Mouse (Mus musculus) liver, embryonic 15.5 days (tissue): ENCODE results near the gene March10. TPM values are rescaled to one million over a fixed set of nuclear protein-coding genes. Genes with fewer than 3 reads are reported as not detected.

Experiments used
- ATAC-seq: fragments of 200-750 bp; cut with Nextera tagmentation; 2 replicates; pipeline ENCODE4 v1.8.0; 2017; ENCODE audit warnings: moderate number of reproducible peaks, mild to moderate bottlenecking, moderate library complexity; ENCODE audit not compliant: insufficient read depth
- H3K27ac ChIP-seq: fragments of 300-500 bp; sonication (generic); replicated peaks from 2 replicates; pipeline ENCODE4 v1.5.1; 2015; ENCODE audit warnings: mild to moderate bottlenecking, inconsistent platforms
- H3K27me3 ChIP-seq: fragments of 300-500 bp; sonication (generic); 2 replicates; pipeline ENCODE4 v1.6.1; 2015; ENCODE audit warnings: mild to moderate bottlenecking, inconsistent platforms
- H3K36me3 ChIP-seq: fragments of 300-500 bp; sonication (generic); replicated peaks from 2 replicates; pipeline ENCODE4 v1.6.1; 2015; ENCODE audit warnings: moderate library complexity, mild to moderate bottlenecking, inconsistent platforms
- H3K4me1 ChIP-seq: fragments of 300-500 bp; sonication (generic); replicated peaks from 2 replicates; pipeline ENCODE4 v1.6.1; 2015; ENCODE audit warnings: inconsistent platforms
- H3K4me2 ChIP-seq: fragments of 300-500 bp; sonication (generic); 2 replicates; pipeline ENCODE4 v1.6.1; 2015; ENCODE audit warnings: moderate library complexity, mild to moderate bottlenecking, inconsistent platforms
- H3K4me3 ChIP-seq: fragments of 300-500 bp; sonication (generic); replicated peaks from 2 replicates; pipeline ENCODE4 v1.5.1; 2015; ENCODE audit warnings: mild to moderate bottlenecking, inconsistent platforms
- H3K9ac ChIP-seq: fragments of 300-500 bp; sonication (generic); 2 replicates; pipeline ENCODE4 v1.6.1; 2015; ENCODE audit warnings: moderate library complexity, mild to moderate bottlenecking, inconsistent platforms
- H3K9me3 ChIP-seq: fragments of 300-500 bp; sonication (generic); replicated peaks from 2 replicates; pipeline ENCODE4 v1.6.1; 2016; ENCODE audit warnings: inconsistent platforms
- WGBS: fragments of 180-500 bp; shearing (Covaris S2); methylation state at CpG from one replicate; pipeline ENCODE4 v1.1.7; 2015; ENCODE audit warnings: mixed read lengths; ENCODE audit not compliant: insufficient replicate concordance; 5-methylcytosine and 5-hydroxymethylcytosine counted together
- polyA plus RNA-seq: library from polyadenylated mRNA; unstranded; fragments of >200 nt; fragmentation: Nextera tagmentation; extraction: Ambion mirVana; gene quantifications from 2 replicates; pipeline ENCODE4 v1.2.1, GENCODE M21; 2015

The March10 gene
- polyA plus RNA-seq, 1 experiment from 2014 or later: not detected

DNA sequence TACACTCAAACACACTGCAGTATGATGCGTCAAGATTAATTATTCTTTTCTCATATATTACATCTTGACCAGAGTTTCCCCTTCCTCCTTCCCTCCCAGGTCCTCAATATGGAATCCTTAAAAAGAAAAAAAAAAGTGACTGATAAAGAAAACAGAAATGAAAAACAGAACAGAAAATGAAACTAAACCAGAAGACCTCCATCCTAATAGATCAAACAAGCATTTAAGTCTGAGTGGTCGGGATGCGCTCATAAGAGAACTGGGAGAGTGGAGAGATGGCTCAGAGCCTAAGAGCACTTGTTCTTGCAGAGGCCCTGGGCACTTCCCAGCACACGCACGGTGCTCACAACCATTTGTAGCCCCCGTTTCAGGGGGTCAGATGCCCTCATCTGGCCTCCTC is 28.5 kb upstream of the March10 start:
- H3K9ac ChIP-seq: no peak overlapping the region
- H3K4me1 ChIP-seq: no peaks in the 10 kb centered on the region
- no peak for ATAC-seq
- no peaks in the 10 kb centered on the region for H3K27me3 ChIP-seq
- H3K9me3 ChIP-seq: no peaks in the 10 kb centered on the region
- no peak overlapping the region for H3K4me2 ChIP-seq
- no peak overlapping the region for H3K4me3 ChIP-seq
- WGBS: 67% methylated on average over 6 of the region's 6 CpGs
- H3K27ac ChIP-seq: no peak overlapping the region
- H3K36me3 ChIP-seq: no peaks in the 10 kb centered on the region

DNA sequence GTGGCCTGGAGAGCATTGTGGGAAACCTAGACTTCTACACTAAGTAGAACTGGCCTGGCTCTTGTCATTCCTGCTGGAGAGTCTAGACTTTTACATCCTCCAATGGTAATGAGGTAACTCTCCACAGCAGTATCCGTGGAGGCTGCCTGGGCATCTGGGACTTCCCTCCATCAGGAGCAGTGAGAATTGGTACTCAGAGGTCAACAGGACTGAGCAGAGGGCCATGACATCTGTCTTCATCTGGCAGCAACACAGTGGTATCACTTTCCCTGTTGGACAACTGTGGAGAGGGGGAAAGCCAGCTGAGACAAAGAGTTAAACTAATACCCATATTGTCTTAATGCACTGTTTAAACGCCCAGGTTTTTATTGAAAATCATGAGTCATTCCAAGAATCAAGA is 26.2 kb upstream of the March10 start:
- WGBS: 40% methylated on average over 2 of the region's 2 CpGs
- H3K4me2 ChIP-seq: no peak overlapping the region

DNA sequence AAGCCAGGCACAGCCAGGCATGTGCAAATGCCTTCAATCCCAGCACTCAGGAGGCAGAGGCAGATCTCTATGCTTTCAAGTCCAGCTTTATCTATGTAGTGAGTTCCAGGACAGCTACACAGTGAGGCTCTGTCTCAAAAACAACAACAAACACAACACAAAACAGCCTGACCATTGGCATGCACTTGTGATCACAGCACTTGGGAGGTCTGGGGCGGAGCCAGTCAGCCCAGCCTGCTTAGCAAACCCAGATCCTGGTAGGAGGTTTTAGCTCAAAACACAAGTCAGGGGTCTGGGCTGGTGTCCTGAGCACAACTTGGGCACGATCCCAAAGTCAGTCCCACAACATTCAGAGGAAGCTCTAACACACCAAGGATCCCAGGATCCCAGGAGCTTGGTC is 18.2 kb upstream of the March10 start:
- no peak overlapping the region for H3K4me2 ChIP-seq
- H3K4me1 ChIP-seq: no peaks in the 10 kb centered on the region
- no peak overlapping the region for H3K27ac ChIP-seq
- no peaks in the 10 kb centered on the region for H3K27me3 ChIP-seq
- no peak overlapping the region for H3K9ac ChIP-seq
- H3K4me3 ChIP-seq: no peak overlapping the region
- WGBS: 54% methylated on average over 2 of the region's 2 CpGs
- no peaks in the 10 kb centered on the region for H3K9me3 ChIP-seq
- ATAC-seq: no peak
- no peaks in the 10 kb centered on the region for H3K36me3 ChIP-seq

More for the DNA sequence above, 26.2 kb upstream of the March10 start:
- H3K4me3 ChIP-seq: no peak overlapping the region
- no peaks in the 10 kb centered on the region for H3K4me1 ChIP-seq
- no peaks in the 10 kb centered on the region for H3K27me3 ChIP-seq
- H3K27ac ChIP-seq: no peak overlapping the region
- no peaks in the 10 kb centered on the region for H3K36me3 ChIP-seq
- no peak overlapping the region for H3K9ac ChIP-seq
- ATAC-seq: no peak
- H3K9me3 ChIP-seq: no peaks in the 10 kb centered on the region

DNA sequence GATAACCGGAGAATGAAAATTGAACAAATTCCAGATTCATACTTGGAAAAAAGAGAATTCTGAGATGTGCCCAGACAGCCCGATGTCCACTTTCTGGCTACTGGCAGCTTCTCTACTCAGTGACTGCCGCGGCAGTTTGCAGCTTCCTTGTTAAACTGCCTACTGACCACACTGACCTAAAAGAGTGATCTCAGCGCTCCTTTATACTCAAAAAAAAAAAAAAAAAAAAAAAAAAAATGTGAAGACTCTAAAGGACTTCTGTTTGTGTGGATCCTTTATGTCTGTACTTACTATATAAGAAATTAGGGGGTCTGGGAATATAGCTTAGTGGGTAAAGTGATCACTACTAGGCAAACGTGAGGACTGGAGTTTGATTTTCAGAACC is 17.8 kb upstream of the March10 start:
- H3K9ac ChIP-seq: no peak overlapping the region
- 45% methylated on average over 6 of the region's 6 CpGs for whole genome bisulfite sequencing
- H3K9me3 ChIP-seq: no peaks in the 10 kb centered on the region
- ATAC-seq: no peak
- no peak overlapping the region for H3K4me2 ChIP-seq
- no peaks in the 10 kb centered on the region for H3K27me3 ChIP-seq
- H3K4me1 ChIP-seq: no peaks in the 10 kb centered on the region
- no peak overlapping the region for H3K27ac ChIP-seq
- no peaks in the 10 kb centered on the region for H3K36me3 ChIP-seq
- H3K4me3 ChIP-seq: no peak overlapping the region

DNA sequence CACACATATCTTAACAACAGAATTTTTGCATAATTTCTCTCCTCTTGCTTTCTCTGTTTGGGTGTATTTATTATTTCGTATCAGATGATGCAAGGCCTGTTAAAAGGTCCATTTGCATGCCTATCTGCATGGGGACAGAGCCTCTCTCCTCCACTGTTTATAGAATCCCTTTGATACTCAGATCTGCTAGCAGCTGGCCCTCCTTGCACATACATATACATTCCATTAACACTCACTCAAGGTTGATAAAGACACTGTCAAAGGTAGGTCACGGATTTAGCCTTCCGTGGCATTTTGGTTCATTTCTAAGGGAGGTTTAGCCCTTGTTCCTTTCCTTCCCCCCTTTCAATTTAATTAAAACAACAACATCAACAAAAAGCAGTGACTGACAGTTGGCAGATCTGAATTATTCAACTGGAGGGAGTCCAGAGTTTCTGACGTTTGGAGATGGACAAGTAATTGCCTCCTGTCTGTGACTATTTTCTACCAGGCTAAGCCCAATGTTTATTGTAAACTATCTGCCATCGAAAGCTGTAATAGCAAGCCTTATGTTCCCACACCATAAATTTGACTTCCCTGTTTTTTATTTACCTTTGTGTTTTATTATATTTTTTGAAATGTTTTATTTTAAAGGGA is 17.3 kb upstream of the March10 start:
- Histone ChIP-seq H3K9me3 (no peaks in the 10 kb centered on the region), H3K27ac (no peak overlapping the region), H3K36me3 (no peaks in the 10 kb centered on the region), H3K4me2 (no peak overlapping the region), H3K27me3 (no peaks in the 10 kb centered on the region), H3K4me1 (no peaks in the 10 kb centered on the region), H3K9ac (no peak overlapping the region), H3K4me3 (no peak overlapping the region)
- WGBS: 39% methylated on average over 5 of the region's 5 CpGs
- ATAC-seq: no peak

DNA sequence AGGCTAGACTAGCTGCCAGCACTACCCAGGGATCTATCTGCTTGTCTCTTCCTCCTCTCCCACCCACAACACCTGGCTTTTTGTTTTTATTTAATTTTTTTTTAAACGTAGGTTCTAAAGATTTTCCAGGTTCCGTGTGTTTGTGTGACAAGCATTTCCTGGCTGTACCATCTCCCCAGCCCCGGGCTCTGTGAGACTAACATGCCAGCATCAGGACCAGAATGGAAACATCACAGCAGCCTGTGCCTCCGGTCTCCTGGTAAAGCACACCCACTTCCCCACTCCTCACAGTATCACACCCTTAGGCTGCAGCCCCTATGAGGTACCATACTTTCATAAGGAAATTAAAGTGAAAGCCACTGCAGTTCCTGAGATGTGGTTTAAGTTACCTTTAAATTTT is 16.1 kb upstream of the March10 start:
- H3K4me1 ChIP-seq: no peaks in the 10 kb centered on the region
- no peaks in the 10 kb centered on the region for H3K36me3 ChIP-seq
- WGBS: 59% methylated on average over 4 of the region's 4 CpGs
- no peak overlapping the region for H3K4me3 ChIP-seq
- H3K27me3 ChIP-seq: no peaks in the 10 kb centered on the region
- no peak overlapping the region for H3K9ac ChIP-seq
- no peak overlapping the region for H3K4me2 ChIP-seq
- no peaks in the 10 kb centered on the region for H3K9me3 ChIP-seq
- no peak for ATAC-seq
- no peak overlapping the region for H3K27ac ChIP-seq

DNA sequence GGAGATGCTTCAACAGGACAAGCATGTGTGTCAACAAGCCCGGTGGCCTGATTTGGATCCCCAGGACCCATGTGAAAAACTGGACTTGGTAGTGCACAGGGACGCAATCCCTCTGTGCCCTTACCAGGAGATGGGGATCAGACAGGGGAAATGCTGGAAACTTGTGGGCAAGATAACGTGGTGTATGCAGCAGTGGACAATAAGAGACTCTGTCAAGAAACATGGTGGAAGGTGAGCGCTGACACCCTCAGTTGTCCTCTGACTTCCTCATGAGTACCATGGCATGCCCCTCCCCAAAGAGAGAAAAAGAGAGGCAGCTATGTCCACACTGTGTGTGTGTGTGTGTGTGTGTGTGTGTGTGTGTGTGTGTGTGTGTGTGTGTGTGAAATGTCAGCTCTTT is 14.4 kb upstream of the March10 start:
- Histone ChIP-seq H3K4me2 (no peak overlapping the region), H3K9ac (no peak overlapping the region), H3K9me3 (no peaks in the 10 kb centered on the region), H3K27me3 (no peaks in the 10 kb centered on the region; the same call in 1 of the 2 replicates), H3K27ac (no peak overlapping the region), H3K4me1 (no peaks in the 10 kb centered on the region), H3K4me3 (no peak overlapping the region), H3K36me3 (no peaks in the 10 kb centered on the region)
- ATAC-seq: no peak
- WGBS: 69% methylated on average over 4 of the region's 4 CpGs

DNA sequence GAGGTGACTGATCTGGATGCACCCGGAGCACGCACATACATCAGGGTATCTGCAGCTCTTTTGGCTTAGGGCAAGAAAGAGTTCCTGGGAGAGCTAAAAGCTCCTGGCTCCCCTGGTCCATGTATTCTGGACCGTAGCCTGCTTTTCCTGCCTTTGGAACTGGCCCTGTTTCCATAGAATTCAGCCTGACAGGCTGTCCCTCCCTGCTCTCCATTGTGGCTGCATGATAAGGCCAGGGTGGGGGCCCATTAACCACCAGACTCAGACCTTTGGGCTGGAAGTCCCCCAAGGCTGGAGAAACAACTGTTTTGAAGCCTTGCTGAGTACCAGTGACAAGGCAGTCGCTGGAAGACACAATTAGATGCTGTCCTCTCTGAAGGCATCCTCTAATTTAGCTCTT is 13.0 kb upstream of the March10 start:
- H3K4me3 ChIP-seq: no peak overlapping the region
- WGBS: 60% methylated on average over 4 of the region's 4 CpGs

DNA sequence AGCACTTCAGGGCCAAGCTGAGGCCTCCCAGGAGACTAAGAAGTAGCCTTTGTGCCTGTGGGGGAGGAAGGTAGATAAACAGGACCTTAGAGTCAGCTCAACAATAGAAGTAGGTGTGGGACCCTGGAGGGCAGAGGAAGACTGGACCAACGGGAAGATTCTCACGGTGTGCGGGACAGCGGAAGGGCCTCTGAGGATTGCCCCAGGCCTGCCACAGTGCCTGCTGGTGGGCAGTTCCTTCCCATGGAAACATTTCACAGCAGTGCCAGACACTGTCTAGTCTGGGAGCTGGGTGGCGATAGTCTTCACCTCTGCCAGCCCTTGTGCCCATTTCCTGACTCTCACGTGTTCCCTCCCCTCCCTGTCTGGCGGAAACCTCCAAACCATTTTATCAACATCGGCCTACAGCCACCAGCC is 12.6 kb upstream of the March10 start:
- Histone ChIP-seq H3K4me3 (no peak overlapping the region), H3K4me2 (no peak overlapping the region), H3K9ac (no peak overlapping the region), H3K36me3 (no peaks in the 10 kb centered on the region), H3K27ac (no peak overlapping the region), H3K27me3 (no peaks in the 10 kb centered on the region; the same call in 1 of the 2 replicates), H3K4me1 (no peaks in the 10 kb centered on the region), H3K9me3 (no peaks in the 10 kb centered on the region)
- ATAC-seq: no peak
- WGBS: 58% methylated on average over 8 of the region's 8 CpGs

More for the DNA sequence above, 13.0 kb upstream of the March10 start:
- Histone ChIP-seq H3K9me3 (no peaks in the 10 kb centered on the region), H3K4me1 (no peaks in the 10 kb centered on the region), H3K27ac (no peak overlapping the region), H3K9ac (no peak overlapping the region), H3K27me3 (no peaks in the 10 kb centered on the region; the same call in 1 of the 2 replicates), H3K4me2 (no peak overlapping the region), H3K36me3 (no peaks in the 10 kb centered on the region)
- no peak for ATAC-seq

DNA sequence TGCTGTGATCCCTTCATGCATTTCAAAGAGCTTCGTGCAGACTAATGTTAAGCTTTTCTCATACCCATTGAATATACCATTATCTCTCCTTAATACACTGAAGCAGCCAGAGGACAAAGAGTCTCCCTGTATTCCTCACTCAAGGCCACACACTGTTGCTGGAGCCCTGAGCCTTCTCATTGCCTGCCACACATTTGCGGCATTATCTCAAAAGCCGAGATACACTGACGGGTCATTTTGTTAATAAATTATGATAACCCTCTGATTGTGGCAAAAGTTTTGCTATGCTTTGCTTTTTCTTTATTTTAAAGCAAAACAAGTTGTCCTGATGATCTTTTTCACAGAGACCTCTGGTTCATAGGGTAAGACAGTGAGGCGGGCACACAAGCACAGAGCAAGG is 11.9 kb upstream of the March10 start:
- no peak for ATAC-seq
- Histone ChIP-seq H3K4me3 (no peak overlapping the region), H3K36me3 (no peaks in the 10 kb centered on the region), H3K27ac (no peak overlapping the region), H3K4me2 (no peak overlapping the region), H3K9ac (no peak overlapping the region), H3K9me3 (no peaks in the 10 kb centered on the region), H3K27me3 (no peaks in the 10 kb centered on the region; the same call in 1 of the 2 replicates), H3K4me1 (no peaks in the 10 kb centered on the region)
- WGBS: 67% methylated on average over 5 of the region's 5 CpGs

DNA sequence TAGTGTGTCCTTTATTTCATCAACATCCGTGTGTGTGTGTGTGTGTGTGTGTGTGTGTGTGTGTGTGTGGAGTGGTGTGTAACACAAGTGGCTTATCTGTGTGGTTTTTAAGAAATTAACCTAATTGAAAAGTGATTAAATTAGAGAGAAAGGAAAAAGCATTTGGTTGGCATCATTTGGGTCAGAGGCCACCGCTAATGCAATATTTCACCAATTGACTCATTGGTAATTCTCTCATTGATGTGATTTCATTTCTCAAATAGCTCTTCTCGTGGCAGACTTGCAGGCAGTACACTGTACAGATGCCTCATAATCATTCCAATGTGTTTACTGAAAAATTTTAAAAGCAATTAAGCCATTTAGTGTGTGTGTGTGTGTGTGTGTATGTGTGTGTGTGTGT is 11.3 kb upstream of the March10 start:
- Histone ChIP-seq H3K9ac (no peak overlapping the region), H3K27me3 (no peaks in the 10 kb centered on the region; the same call in 1 of the 2 replicates), H3K4me1 (no peaks in the 10 kb centered on the region), H3K4me3 (no peak overlapping the region), H3K27ac (no peak overlapping the region), H3K36me3 (no peaks in the 10 kb centered on the region), H3K9me3 (no peaks in the 10 kb centered on the region), H3K4me2 (no peak overlapping the region)
- no peak for ATAC-seq
- WGBS: 68% methylated on average over 3 of the region's 3 CpGs

DNA sequence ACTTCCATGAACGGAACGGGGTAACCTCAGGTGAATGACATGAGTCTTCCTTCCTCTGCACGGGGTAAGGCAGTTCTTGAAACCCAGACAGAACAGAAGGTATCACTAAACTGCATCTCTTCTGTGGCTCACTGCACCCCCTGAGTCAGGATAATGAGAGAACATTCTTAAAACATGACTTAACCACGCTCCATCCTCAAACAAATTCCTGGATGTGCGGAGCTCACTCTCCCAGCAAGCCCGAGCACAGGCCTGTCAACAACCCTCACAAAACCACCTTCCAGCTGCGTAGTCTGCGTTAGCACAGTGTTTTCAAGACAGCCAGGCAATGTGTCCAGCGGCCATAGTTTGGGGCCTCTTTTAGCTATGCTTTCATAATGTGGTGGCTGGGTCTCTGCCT is 10.7 kb upstream of the March10 start:
- no peak for ATAC-seq
- 36% methylated on average over 9 of the region's 9 CpGs for WGBS
- no peaks in the 10 kb centered on the region for H3K9me3 ChIP-seq
- H3K27me3 ChIP-seq: no peaks in the 10 kb centered on the region; the same call in 1 of the 2 replicates
- H3K4me3 ChIP-seq: no peak overlapping the region
- H3K4me2 ChIP-seq: no peak overlapping the region; the same call in 1 of the 2 replicates
- no peaks in the 10 kb centered on the region for H3K4me1 ChIP-seq
- H3K27ac ChIP-seq: no peak overlapping the region
- H3K9ac ChIP-seq: no peak overlapping the region
- H3K36me3 ChIP-seq: no peaks in the 10 kb centered on the region
